Mouse (Mus musculus) adrenal gland, adult 8-10 months (tissue): ENCODE results near the gene Frmd8. TPM values are rescaled to one million over a fixed set of nuclear protein-coding genes. Genes with fewer than 3 reads are reported as not detected.
A peak's percentile ranks its signal among the peaks of the same experiment; 100 is the strongest.

ENCODE experiments used
- DNase-seq: peaks from one replicate; pipeline ENCODE4 v3.0.0; 2022
- total RNA-seq, 4 experiments: library from RNA; stranded (reverse); gene quantifications; 2 replicates each; pipeline ENCODE4 v1.2.4; 2022

The Frmd8 gene
- total RNA-seq = 10 to 100 TPM; 47.6 to 55.2 (median 53.4) TPM

DNA sequence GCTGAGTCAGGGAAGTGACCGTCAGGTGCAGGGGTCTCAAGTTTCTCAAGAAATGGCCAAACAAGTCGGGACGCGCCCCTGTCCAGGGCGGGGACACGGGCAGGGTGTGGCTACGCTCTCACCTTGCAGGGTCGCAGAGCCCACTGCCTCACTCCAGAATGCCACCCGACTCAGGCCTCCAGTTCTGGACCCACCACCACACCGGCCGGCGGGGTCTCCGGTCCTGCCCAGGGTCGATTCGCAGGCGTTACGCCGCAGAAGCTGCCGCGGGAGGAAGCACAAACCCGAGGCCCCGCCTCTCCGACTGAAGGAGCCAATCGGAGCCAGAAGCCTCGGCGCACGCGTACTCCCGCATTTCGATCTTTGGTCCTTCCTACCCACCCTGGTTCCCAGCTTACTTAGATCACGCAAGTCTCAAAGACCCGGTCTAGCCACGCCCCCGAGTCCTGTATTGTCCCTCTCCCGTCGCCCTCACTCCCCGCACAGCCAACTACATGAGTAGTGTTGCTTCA, at the start of gene Frmd8:
TSS of gene Frmd8 (minus strand) at position 306 of the 512 bp plus-strand sequence.
- DNase-seq = peak; percentile 92

GRCm38 (mm10) chr19:5924713-5925093, 49.6 kb upstream of the Frmd8 start, which contains the start of gene Cdc42ep2:
TSS of gene Cdc42ep2 (minus strand) at chr19:5924816.
- peak; percentile 94 for DNase-seq

DNA sequence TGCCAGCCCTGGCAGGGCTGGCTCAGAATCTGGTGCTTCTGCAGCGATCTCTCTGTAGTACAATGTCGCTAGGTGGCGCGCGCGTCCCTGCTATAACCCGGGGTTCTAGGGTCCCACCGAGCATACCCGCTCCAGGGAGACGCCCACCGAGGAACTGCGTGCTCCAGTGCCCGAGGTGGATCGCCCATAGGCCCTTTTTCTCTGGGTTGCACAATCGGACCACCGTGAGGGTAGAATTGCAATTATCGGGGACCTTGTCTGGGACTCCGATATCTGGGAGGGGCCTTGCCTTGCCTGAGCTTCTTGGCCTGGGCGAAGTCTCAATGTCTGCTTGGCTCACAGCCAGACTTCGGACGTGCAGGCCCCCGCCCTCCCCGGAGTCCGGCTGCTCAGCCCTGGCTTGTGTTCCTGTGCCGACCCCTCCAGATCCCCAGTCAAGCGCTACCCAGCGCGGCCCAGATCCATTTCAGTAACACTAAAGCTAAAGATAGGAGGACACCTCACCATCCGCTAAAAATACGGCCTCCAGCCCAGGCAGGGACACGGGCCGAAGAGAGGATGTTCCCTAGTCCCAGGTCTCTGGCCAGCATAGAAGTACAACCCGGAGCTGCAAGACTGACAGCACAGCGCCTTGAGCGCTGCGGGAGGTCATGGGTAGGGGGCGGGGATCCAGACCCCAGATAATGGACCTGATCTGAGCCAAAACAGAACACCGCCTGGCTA, 49.1 kb upstream of the Frmd8 start:
- DNase-seq = peak; percentile 68

DNA sequence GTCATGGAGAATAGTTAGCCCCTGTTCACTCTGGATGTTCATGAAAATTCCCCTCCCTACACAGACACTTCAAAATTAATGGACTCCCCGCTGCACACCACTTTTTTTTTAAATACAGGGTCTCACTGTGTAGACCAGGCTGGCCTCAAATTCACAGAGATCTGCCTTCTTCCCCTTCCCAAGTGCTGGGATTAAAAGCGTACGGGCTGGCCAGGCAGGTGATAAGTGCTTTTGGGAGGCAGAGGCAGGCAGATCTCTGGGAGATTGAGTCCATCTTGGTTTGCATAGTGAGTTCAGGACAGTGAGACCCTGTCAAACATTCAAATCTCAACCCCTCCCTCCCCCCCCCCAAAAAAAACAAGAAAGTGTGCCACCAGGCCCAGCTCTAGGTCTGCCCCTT, 47.9 kb upstream of the Frmd8 start:
- DNase-seq = no peak

DNA sequence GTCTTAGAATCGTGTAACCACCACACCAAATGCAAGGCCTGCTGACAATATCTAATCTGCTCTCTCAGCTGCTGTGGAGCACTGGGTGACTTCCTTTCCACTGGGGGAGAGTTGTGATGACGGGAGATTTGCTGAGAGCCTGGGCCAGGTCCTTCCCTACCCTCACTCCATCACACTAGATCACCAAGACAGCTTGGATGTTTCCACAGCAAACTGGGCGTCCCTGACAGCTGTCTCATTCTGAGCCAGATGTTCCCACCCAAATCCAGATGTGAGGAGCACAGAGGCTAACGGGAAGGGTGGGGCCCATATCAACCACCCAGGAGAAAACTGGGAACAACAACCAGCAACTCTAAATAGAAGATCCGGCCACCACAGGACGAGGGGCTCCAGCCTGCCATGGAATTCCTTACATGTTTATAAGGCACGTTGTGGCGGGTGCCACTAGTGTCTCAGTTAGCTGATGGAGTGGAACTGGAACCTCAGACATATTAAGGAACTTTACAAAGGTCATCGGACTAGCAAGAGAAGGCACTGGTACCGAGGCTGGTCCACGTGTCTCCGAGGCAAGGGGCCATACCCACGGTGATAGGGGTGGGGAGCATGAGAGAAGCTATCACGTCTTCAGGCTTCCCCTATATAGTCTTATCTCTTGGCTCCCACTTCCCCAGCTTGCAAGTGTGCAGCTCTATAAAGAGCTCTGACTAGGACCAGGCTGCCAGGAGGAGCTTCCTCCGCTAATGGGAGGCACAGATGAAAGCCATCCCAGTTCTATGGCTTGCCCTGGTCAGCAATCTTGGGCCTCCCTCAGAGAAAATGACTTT, 47.3 kb upstream of the Frmd8 start:
- DNase-seq = no peak

DNA sequence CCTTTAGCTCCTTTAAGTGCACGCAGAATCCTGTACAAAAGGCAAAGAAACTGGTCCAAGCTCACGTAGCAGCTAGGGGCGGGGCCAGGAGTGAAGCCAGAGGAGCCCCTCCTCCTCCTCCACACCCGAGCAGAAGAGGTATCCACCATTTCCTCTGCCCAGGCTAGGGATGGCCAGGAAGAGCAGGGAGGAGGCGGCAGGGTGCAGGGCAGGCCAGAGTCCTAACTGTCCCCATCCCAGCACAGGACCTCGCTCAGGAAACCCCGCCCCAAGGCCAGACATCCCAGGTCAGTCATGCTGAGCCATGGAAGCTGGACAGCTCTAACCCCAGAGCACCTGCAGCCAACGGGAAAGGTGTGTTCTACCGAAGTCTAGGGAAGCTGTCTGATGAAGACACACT, 46.6 kb upstream of the Frmd8 start:
- DNase-seq = no peak

GRCm38 (mm10) chr19:5913007-5913719, 38.1 kb upstream of the Frmd8 start, which contains the start of gene Dpf2:
TSS of gene Dpf2 (minus strand) at chr19:5913010.
- no peak for DNase-seq

DNA sequence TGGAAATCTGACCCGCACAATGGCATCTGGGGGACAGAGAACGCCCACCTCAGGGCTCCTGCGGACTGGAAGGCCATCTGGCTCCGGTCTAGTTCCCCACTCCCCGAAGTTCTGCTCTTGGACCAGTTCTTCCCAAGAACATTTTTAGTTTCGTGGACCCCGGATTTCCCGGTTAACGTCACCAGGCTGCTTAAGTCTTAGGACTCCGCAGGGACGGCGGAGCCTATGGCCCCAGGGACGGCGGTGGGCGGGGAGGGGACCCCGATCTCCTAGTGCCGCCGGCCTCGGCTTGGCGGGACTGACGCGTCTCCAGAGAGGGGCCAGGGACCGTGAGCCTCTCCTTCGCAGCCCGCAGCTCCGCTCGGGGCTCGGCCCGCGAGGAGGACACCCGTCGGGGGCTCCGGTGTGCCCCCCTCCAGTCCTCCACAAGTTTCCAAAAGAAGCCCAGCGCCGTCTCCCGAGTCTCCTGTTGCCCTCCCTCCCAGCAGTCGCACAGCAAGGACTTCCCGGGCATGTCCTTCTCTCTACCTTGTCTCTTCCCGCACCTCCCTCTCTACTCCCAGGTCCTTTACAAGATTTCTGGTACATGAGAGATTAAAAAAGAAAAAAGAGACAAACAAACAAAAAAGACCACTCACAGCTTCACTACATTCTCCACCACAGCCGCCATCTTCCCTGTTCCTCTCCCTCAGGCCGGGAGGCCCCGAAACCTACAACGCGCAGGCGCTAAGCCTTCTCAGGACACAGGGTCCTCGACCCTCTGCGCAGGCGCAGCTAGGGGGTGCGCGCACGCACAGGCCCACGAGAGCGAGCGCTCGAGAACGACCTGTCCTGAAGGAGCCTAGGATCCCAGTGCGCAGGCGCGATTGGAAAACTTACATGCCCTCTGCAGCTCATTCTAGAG, 37.3 kb upstream of the Frmd8 start:
- peak; percentile 98 for DNase-seq

- no peak for DNase-seq
These were observed 36.5 kb upstream of the Frmd8 start for GRCm38 (mm10) chr19:5911430-5912102.

GRCm38 (mm10) chr19:5910221-5910620, 35.1 kb upstream of the Frmd8 start:
- no peak for DNase-seq

- no peak for DNase-seq
These were observed 32.2 kb upstream of the Frmd8 start for GRCm38 (mm10) chr19:5907275-5907674.

GRCm38 (mm10) chr19:5894002-5894678, 19.1 kb upstream of the Frmd8 start, which contains the start of gene Tigd3:
TSS of gene Tigd3 (minus strand) at chr19:5894149.
- DNase-seq = peak; percentile 94

- no peak for DNase-seq
These were observed 18.4 kb upstream of the Frmd8 start for GRCm38 (mm10) chr19:5893282-5894001.

DNA sequence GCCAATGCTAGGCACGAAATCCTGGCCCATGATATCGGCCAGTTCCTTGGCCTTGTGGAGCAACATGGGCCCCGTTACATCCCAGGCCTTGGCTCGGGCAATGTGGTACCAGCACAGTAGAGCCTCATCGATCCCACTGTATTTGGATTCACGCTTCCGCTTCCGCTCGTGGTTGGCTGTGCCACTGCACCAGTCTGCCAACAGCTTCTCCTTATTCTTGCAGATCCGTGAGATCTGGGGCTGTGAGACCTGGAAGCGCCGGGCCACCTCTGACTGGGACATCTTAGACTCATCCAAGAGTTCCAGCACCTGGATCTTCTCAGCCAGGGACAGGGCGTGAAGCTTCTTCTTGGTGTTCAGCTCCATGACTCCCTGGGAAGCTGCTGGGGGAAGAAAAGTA, 17.7 kb upstream of the Frmd8 start:
- DNase-seq = no peak

GRCm38 (mm10) chr19:5892262-5892661, 17.2 kb upstream of the Frmd8 start:
- no peak for DNase-seq

- DNase-seq = no peak
These were observed 16.6 kb upstream of the Frmd8 start for GRCm38 (mm10) chr19:5891521-5892258.

- DNase-seq = no peak
These were observed 14.1 kb upstream of the Frmd8 start for GRCm38 (mm10) chr19:5889211-5889610.

DNA sequence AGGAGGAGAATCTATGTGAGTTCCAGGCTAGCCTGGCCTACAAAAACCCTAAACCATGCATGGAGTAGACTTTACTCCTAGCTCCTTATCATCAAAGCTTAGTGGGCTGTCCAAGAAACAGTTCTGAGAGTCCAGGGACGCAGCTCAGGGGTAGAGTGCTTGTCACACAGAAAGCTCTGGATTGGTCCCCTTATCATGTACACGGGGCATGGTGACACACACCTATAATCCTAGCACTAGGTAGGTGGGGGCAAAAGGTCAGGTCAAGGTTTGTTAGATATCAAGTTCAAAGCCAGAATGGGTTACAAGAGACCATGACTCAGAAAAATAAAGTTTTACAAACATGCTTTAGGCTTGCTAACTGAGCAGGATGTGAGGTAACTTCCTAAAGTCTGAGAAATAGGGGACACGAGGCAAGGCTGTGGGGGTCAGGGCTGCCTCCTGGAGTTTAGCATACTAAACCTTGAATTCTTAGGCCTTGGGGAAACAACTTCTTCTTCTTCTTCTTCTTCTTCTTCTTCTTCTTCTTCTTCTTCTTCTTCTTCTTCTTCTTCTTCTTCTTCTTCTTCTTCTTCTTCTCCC, 12.3 kb upstream of the Frmd8 start:
- DNase-seq = no peak

DNA sequence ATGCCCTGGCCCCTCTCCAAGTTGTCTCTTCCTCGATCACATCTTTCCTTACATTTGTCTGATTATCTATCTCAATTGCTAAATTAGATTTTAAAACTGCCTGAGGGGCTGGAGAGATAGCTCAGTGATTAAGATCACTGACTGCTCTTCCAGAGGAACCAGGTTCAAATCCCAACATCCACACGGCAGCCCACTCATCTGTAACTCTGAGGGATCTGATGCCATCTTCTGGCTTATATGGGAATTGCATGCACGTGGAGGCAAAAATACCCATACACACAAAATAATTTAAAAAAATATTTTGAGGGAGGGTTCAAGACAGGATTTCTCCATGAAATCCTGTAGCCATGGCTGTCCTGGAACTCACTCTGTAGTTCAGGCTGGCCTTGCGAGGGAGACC, 10.8 kb upstream of the Frmd8 start:
- no peak for DNase-seq
